Mouse (Mus musculus) kidney, adult 2 months (tissue): ENCODE data around the gene Gm49369.

ENCODE experiments used
- CTCF ChIP-seq: fragments of 200-500 bp; conservative IDR thresholded peaks from 2 replicates; pipeline ENCODE4 v1.5.1; 2011; ENCODE audit warnings: low read depth, mild to moderate bottlenecking, control low read depth, low read length, moderate library complexity, mixed read lengths; ENCODE audit not compliant: insufficient read depth, insufficient read length
- POLR2A ChIP-seq: fragments of 200-500 bp; IDR thresholded peaks from one replicate; pipeline ENCODE4 v1.6.1; 2011; ENCODE audit warnings: low read depth, low read length, control low read depth

- TF ChIP-seq POLR2A (no peak), CTCF (no peak)
These were observed 48.6 kb upstream of the Gm49369 start for GRCm38 (mm10) chr7:142431106-142431505.
